Mouse (Mus musculus): Measurements from ENCODE around the gene AI854703.
A peak's percentile ranks its signal among the peaks of the same experiment; 100 is the strongest.

The AI854703 gene

DNA sequence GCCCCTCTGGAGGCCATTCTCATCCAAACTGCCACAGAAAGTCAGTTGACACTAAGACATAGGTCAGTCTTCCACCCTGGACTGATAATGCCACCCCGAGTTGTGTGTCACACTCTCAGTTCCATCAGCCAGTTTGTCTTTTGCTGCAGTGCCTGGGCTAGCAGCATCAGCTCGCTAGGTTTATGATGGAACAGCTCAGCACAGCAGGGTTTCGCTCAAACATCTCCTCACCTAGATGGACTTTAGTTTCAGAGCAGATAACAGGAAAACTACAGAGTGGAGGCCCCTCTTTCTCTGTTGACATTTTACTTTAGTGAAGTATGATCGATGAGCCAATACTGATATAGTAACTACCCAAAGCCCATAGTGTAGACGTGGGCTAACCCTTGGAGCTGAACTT is 11.8 kb upstream of the AI854703 start:
- DNase-seq (ENCODE audit: low read depth, low spot score), result no peak

DNA sequence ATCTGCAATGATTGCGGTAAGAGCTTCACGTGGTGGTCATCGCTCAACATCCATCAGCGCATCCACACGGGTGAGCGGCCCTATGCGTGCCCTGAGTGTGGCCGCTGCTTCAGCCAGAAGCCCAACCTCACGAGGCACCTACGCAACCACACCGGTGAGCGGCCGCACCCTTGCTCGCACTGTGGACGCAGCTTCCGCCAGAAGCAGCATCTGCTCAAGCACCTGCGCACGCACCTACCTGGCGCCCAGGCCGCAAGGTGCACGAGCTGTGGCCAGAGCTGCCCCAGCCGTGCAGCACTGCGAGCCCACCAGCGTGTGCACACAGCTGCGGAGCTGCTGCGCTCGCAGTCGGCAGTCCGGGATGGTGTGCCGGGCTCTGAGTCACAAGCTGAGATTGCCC is 6.5 kb upstream of the AI854703 start:
- DNase-seq (ENCODE audit: low read depth, low spot score), result no peak

DNA sequence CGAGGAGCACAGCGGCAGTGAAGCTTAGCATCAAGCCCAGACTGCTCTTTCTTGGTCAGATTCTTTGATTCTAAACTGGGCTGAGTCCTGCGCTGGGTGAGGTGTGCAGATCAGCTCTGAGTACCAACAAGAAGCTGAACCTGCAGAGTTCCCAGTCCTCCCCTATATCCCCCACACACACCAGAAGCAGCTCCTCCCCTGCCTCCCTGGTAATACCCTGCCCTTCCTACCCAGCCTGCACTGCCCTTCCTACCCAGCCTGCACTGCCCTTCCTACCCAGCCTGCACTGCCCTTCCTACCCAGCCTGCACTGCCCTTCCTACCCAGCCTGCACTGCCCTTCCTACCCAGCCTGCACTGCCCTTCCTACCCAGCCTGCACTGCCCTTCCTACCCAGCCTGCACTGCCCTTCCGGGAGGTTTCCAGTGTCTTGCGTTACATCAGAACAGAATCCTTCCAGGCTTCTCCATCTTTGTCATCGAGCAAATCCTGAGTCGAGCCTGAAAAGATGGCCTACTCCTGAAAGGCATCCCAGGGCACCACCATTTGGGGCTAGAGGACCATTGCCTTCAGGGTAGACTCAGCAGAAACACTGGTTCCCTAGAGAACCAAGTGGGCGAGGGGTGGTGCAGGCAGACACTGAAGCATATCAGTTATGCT is 4.2 kb upstream of the AI854703 start:
- peak; percentile 48 for DNase-seq (ENCODE audit: low read depth, low spot score)

- DNase-seq (ENCODE audit: low read depth, low spot score), result no peak
These were observed 3.1 kb upstream of the AI854703 start for GRCm38 (mm10) chr6:48623460-48623859.

GRCm38 (mm10) chr6:48626984-48627383 is 420 bp downstream of the AI854703 start:
- DNase-seq (ENCODE audit: low read depth, low spot score), result peak; percentile 72

DNA sequence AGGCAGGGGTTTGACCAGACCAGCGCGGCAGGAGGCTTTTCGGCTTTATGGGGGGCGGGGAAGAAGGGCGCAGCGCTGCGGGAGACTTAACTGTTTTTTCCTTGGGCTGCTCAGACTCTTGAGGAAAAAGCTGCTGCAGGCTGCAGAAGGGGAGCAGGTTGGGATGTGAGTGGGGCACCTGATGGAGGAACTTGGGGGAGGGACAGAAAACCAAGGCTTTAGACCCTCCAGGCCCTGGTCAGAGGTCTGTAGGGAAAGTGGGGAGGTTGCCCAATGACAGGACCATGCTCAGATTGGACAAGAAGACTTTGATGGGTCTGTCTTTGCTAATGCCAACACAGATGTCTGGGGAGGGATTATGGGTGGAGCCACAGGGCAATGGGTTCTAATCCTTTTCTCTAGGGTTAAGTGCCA is 954 bp downstream of the AI854703 start:
- no peak for DNase-seq (ENCODE audit: low read depth, low spot score)

- DNase-seq (ENCODE audit: low read depth, low spot score), result no peak
These were observed 1.8 kb downstream of the AI854703 start for GRCm38 (mm10) chr6:48628377-48628776.

DNA sequence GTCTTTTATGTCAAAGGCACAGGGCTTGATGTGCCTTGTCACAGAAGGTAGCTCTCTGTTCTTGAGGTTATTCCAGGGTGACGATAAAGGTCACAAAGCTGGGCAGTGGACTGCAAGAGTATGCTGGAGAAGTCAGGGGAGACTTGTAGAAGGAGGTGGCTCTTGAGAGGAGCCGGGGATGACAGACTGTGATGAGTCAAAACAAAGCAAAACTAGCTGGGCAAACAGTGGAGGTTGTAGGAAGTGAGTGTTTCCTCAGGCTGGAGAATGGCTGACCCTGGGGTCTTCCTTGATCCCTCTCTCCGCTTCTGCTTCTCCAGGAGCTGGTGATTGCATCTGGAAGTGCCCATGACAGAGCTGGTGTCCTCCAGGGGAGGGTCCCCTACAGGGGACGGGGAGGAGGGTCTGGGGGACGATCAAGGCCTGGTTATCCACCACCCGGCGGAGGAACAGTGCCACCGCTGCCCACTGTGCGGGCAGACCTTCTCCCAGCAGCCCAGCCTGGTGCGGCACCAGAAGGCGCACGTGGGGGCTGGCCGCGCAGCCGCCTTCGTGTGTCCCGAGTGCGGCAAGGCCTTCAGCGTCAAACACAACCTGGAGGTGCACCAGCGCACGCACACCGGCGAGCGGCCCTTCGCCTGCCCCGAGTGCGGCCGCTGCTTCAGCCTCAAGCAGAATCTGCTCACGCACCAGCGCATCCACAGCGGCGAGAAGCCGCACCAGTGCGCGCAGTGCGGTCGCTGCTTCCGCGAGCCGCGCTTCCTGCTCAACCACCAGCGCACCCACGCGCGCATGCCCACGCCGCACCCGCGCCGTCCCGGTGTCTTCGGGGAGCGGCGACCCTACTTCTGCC is 2.5 kb downstream of the AI854703 start:
- no peak for DNase-seq (ENCODE audit: low read depth, low spot score)

DNA sequence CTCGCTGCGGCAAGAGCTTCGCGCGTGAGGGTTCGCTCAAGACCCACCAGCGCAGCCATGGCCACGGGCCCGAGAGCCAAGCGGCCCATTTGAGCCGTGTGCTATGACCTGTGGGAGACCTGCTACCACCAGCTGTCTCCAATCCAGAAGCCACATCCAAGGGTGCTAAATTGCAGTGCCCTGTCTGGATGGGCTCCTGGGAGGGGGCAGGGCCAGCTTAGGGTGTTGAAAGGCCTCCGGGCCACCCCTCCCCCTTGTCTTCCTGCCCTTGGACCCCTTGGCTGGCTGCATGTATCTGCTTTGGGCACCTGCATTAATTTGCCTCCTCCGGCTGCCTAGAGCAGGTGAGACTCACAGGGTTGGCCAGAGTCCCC is 3.1 kb downstream of the AI854703 start:
- no peak for DNase-seq (ENCODE audit: low read depth, low spot score)

DNA sequence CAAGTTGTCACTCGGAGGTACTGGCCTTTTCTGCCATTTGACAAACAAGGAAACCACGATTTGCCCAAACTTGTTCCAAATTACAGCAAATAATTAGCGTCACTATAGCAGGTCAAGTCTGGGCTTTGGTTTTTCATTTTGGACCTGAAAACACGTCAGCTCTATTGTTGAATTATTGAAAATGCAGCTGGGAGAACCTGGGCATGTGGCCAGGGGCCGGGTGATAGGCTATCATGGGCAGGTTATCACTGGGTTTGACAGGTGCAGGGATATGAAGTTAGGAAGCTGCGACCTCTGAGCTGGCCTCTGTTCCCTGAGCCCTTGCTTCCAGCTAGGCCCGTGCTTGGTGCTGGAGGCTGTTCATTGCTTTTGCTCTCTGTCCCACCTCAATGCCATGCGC is 4.3 kb downstream of the AI854703 start:
- DNase-seq (ENCODE audit: low read depth, low spot score), result no peak

GRCm38 (mm10) chr6:48635105-48635504 is 8.5 kb downstream of the AI854703 start:
- DNase-seq (ENCODE audit: low read depth, low spot score), result no peak

DNA sequence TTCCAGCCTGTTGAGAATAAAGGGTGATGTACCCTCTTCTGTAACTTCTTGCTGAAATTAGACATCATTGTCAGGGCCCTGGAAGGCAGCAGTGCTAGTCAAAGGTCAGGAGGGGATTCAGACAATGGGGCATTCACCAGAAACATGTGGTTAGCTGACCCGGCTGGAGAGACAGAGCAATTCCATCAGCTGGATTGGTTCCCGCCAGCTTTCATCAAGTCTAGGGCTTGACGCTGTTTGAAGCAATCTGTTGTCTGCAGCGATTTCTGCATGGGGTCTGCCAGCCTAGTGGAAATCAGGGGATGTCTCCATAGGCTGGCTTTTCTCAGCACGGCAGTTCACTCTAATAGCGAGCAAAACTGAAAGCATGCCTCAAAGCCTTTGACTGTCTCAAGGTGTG is 10.0 kb downstream of the AI854703 start:
- DNase-seq (ENCODE audit: low read depth, low spot score), result no peak

DNA sequence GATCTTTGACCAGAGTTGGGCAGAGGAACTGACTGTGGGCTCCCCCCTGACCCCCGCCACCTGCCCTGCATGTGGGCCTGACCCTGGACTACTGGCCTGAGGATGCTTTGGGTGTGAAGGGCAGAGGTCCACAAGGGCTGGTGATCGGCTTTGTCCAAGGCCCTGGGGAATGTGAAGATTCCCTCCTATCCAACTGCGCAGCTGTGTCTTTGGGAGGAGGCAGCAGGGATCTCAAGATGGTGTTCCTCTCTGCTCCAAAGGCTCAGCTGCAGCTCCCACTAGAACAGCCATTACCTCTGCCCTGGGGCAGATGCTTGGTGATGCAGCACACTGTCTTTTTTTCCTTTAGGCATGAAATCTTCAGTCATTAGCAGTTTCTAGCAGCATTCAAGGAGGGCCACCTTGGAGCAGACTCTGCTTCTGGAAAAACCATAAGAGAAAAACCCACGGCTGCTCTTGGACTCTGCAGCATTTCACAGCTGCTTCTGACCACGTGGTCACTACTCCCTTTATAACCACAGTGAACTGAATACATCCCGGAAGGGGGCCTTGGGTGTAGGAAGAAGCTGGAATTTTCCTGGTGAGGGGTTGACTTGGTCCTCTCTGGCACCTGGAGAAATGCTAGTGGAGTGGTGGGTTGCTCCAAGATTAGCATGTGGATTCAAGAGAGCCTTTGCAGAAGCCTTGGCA is 11.4 kb downstream of the AI854703 start:
- DNase-seq (ENCODE audit: low read depth, low spot score), result no peak

DNA sequence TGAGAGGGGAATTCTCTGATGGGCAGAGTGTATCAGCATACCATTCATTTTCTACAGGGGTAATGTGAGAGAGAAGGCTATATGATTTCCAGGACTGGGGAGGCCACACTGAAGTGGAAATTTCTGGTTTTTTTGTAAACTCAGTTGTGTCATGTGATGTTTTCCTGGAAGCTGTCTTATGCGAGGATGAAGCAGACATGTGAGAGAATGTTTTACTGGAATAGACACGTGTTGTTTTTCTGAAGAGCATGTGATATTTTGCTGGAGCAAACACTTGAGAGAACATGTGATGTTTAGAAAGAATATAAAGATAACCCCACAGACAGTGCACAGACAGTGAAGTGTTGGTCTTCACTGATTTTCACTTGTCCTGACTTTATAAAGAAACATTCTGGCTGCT is 12.0 kb downstream of the AI854703 start:
- no peak for DNase-seq (ENCODE audit: low read depth, low spot score)

DNA sequence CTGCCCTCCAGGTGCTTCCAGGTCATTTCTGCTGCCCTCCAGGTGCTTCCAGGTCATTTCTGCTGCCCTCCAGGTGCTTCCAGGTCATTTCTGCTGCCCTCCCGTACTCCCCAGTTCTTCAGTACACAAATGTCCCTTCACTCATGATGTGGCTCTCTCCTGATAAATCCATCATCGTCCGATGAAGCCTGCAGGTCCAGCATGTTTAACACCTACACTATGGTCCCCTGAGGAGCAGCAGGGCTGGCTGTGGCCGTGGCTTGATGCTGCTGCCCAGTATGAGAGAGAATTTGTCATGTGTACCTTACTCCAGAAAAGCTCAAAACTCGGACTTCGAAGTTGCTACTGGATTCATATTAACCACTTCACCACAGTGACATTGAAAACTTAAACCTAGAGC is 14.8 kb downstream of the AI854703 start:
- no peak for DNase-seq (ENCODE audit: low read depth, low spot score)

GRCm38 (mm10) chr6:48642764-48643292 is 16.3 kb downstream of the AI854703 start:
- DNase-seq (ENCODE audit: low read depth, low spot score), result peak; percentile 65

DNA sequence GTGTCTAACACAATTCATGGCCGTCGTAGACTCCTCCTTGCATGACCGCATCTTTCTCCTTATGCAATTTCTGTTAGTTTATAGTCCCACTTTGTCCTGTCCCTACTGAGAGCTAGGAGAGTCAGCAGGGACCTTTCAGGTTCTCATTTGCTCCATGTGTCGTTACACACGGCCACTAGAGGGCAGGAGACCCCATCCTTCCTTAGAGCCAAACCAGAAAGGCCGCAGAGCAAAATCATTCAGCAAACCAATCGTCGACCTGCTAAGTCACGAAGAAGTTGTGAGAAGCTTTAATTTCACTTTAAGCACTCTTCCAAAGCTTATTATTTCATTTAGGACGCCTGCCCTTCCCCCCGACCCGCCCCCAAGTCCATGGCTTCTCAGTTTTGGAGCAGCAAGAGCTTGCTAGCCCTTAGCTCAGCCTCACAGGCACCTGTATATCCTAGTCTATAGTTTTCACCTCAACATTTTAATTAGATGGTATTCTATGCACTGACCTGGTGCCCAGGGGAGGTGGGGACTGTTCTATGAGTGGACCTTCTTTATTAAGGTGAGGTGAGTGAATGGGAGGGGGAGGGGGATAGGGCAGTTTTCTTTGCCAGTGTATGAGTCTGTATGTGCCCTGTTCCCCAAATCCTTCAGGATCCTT is 19.2 kb downstream of the AI854703 start:
- DNase-seq (ENCODE audit: low read depth, low spot score), result peak; percentile 84

DNA sequence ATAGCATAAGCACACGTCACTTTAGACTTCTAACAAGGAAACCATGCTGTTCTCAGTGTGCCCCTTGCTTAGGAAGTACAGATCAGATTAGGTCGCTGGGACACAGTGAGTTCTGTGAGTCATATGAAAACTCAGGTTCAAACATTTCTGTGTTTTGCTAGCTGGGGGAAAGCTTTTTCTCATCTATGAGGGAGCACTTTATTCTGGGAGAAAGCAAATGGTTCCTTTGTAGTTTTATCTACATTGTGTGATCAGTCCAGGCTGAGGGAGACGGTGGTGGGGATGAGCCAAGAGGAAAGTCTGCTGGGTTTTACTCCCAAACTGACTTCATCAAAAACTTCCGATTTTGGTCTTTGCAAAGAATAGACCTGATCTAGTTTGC is 19.7 kb downstream of the AI854703 start:
- no peak for DNase-seq (ENCODE audit: low read depth, low spot score)

GRCm38 (mm10) chr6:48646995-48647394 is 20.4 kb downstream of the AI854703 start, which contains the start of gene Gimap8:
Gimap8 (plus strand) TSS chr6:48647234.
- DNase-seq (ENCODE audit: low read depth, low spot score), result peak; percentile 87

GRCm38 (mm10) chr6:48647611-48648010 is 21.0 kb downstream of the AI854703 start:
- DNase-seq (ENCODE audit: low read depth, low spot score), result no peak

DNA sequence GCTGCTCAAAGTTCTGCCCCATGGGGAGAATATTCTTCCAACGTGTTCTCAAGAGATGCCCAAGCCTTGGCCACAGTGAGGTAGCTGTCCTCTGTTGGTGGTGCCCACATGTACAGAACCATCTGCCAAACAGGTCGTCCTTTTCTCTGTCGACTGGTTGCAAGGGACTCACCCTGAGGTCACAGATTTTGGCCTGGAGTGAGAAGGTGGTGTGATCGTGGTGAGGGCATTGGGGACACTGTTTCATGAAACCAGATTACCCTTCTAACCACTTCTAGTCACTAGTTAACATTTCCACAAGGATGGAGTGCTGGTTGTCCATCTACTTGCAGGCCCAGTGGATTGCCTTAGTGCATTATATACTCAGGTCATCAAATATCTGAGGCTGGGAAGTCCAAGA is 22.2 kb downstream of the AI854703 start:
- no peak for DNase-seq (ENCODE audit: low read depth, low spot score)

- DNase-seq (ENCODE audit: low read depth, low spot score), result no peak
These were observed 23.5 kb downstream of the AI854703 start for GRCm38 (mm10) chr6:48650041-48650440.
